Mouse (Mus musculus) c-Kit-positive CD71-negative TER-119-negative erythroid progenitor cells, embryonic 14.5 days (primary cell): ENCODE results near the gene Tnip1.
"Not testable (repeated sequence)": the region's sequence is repeated elsewhere in the genome, so short reads cannot be mapped to it uniquely, and the experiment has no call there.

Experiments
- DNase-seq: peaks from one replicate; pipeline ENCODE4 v3.0.0-alpha.2; 2013; ENCODE audit warnings: low read depth

Tnip1 gene

DNA sequence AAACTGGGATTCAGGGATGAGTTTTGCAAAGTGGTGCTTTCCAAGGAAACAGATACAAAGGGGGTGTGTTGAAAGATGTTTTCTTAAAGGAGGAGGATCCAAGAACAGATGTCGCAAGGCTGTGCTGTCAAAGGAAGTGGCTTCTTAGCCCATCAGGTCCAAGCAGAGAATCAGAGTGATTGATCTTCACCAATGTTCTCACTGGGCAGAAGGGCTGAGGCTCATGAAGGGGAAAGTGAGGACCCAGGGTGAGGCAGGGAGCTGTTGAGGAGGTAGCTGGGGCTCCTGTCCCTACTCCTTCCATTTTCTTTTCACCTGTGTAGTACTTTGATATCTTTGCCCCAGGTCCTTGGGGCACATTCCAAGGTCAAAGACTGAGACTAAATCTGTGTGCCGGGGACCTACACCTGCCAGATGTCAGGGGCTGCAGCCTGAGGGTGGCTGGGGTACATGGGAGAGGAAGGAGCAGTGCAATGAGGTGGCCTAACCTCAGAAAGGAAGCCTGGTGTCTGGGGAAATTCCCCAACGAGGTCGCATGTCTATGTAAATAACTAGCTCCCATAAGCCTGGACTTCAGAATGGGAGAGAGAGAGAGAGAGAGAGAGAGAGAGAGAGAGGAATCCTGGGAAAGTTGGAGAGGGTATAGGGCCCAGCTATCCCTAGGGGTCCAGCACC lies 9.5 kb upstream of the Tnip1 start:
- no peak for DNase-seq

DNA sequence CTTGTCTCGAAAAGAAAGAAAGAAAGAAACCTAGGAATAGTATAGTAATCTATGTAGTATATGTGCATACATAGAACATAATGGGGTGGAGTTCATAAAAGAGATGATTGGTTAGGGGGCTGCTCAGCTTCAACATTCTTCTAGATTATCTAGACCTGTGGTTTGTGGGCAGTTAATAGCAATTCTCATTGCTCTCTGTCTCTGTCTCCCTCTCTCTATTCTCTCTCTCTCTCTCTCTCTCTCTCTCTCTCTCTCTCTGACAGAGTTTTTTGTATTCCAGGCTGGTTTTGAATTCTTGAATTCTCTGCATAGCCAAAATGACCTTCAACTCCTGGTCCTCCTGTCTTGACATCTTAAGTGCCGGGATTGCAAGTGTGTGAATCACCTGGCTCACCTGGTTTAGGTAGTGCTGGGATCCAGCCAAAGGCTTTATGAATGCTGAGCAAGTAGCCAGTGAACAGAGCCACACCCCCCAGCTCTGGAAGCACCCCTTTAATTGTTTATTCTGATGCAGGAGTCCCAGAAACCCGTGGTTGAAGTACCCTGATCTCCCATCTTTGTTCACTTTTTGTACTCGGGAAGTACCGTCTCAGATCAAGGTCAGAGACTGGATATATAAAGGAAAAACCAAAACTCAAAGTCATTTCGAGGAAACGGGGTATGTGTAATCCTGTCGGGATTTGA lies 8.8 kb upstream of the Tnip1 start:
- no peak for DNase-seq

DNA sequence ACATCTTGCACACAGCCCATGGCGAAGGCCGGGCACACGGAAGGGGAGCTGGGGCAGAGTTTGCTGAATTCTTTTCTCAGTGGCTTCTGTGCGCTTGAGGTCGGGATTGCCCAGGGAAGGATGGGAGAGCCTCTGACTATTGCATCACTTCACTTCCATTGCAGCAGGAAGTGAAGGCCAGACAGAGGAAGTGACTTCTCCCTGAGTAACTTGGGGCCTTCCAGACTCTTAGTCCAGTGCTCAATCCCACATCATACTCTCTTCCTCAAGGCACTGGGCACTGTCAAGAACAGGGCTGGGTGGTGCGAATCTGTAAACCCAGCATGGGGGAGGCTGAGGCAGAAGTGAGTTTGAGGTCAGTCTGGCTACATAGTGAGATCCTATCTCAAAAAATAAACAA lies 2.5 kb upstream of the Tnip1 start:
- DNase-seq: no peak

DNA sequence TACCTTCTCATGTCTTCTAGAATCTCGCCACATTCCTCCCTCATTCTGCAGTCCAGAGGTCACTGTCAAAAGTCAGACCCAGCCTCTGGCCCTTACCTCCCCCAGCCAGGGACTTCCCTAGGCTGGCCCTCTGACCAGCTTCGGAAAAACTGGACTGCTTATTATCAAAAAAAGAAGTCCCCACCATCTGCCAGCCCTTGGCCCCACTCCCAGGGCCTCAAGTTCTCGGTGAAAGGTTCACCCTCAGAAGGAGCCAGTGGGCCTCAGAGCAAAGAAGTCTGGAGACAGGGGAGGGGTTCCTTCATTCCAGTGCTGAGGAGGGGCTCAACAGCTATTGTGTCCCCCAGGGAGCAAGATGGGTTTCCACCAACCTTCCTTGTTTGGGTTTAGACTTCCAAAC lies 796 bp downstream of the Tnip1 start:
- DNase-seq: no peak

DNA sequence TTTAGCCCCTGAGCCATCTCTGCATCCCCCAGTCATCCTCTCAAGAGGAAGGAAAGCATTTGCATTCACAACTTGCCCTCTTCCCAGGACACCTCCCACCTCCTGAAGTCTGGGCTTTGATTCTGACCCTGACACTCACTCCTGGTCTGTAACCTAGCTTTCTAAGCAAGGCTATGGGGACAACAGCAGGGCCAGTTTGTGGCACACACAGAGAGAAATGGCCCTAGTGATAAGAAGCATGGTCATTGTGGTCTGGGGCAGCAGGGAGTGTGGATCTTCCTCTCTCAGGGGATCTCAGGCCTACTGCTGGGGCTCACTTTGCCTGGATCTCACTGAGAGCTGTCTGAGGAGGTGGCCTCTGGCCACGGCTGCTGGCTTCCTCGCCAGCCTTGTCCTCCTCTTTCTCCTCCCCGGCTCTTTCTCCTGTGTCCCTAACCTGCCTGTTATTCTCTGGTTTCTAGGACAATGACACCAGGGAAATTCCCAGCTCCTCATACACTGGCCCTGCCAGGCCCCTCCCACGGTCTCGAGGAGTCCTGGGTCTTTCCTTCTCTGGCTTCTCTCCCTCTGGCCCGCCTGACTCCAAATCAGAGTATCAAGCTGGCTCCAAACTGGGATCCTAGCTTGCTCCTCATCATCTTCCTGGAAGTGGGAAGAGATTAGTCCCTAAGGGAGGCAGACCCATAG lies 1.4 kb downstream of the Tnip1 start:
- DNase-seq: no peak

DNA sequence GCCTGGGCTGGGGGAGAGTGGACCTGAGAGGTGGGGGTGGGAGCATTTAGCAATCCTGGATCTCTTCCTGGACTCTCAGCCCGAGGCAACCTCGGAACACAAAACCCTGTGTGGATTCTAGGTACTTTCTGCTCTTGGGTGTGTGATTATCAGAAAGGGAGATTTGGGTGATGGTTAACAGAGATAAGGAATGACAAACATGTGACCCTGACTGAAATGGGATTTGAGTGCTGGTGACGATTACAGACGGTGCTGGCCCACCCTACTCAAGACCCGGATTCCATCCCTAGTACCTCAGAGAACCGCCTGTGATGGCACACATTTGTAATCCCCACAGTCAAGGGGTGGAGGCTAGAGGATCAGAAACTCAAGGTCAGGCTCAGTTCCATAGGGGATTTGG lies 2.5 kb downstream of the Tnip1 start:
- no peak for DNase-seq

DNA sequence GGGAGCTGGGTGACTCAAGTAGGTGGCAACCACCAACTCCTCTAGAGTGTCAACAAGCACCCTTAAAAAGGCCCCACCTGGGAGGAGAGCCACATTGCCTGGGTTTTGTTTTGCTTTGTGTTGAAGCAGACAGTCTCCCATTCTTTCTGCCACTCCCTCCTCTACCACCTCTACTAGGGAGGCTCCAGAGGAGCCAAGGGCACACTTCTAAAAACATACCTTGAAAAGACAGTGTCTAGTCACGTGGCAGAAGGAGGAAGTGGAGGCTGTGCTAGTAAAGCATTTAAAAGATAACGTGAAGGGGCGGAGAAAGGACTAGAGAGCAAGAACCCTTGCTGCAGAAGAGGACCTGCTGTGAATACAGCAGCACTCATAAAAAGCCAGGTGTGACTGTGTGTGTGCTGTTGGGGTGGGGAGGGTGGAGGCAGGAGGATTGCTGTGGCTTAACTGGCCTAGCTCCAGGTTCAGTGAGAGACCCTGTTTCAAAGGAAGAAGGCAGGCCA lies 4.1 kb downstream of the Tnip1 start:
- peak; percentile 46 for DNase-seq

DNA sequence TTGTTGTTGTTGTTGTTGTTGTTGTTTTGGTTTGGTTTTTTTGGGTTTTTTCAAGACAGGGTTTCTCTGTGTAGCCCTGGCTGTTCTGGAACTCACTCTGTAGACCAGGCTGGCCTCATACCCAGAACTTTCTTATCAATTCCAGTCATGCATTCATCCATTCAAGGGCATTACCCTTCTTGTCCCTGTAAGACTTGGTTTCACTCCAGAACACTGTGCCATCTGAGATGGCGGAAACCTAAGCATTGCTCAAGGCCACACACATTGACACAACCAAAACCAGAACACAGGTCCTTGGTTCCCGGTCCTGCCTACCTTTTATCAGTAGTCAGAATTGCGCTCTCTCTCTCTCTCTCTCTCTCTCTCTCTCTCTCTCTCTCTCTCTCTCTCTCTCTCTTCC lies 5.0 kb downstream of the Tnip1 start:
- DNase-seq: not testable (repeated sequence)

DNA sequence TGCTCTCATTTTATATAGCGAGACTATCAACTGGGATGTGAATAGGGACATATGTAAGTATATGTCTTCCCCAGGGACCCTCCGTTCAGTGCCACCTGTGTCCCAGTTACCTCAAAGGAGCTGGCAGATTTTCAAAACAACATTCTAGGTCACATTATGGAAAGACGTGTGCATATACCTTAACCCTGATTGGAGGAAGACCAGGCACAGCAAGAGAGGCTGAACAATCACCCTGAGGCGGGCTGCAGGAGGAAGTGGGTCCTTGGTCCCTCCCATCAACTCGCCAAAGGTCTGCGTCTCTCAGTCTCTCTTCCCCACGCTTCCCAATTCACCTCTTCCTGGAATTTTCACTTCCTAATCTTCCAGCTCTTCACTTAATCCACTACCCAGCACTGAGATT lies 5.8 kb downstream of the Tnip1 start:
- DNase-seq: no peak

DNA sequence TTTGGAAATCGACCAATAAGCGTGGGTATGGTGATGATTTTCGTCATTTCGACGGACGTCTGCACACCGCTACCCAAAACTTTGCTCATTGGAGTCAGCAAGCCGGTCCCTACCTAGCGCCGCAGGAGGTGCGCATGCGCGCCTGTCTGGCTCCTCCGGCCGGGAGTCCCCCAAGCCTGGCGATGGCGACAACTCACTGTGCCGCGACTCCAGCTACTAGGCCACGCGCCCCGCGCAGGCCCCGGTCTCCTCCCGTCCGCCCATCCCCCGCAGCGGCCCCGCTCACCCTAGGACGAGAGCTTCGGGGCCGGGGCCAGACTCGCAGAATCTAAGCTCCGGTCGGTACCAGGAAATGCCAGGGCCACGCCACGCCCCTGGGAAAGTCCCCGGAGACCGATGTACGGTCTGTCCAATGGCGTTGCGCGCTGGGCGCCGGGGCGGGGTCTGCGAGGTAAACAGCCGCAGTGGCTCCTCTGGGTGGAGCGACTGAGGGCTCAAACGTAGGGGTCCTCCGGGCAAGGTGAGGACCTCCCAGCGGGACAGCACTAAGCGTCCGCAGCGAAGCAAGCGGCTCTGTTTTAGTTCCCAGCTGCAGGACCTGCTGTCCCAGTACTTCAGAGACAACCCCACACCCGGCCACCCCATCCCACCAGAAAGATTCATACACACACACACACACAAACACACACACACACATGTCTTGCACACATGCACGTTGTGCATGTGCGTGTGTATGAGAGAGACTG lies 6.8 kb downstream of the Tnip1 start:
- peak; percentile 94 for DNase-seq

DNA sequence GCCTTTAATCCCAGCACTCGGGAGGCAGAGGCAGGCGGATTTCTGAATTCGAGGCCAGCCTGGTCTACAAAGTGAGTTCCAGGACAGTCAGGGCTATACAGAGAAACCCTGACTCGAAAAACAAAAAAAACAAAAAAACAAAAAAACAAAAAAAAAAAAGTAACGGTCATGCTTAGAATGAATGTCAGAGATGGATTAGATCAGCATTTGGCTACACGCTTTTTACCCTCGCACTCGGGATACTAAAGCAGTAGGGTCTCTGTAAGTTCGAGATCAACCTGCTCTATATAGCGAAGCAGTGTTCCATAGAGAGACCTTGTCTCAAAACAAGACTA lies 7.3 kb downstream of the Tnip1 start:
- not testable (repeated sequence) for DNase-seq

DNA sequence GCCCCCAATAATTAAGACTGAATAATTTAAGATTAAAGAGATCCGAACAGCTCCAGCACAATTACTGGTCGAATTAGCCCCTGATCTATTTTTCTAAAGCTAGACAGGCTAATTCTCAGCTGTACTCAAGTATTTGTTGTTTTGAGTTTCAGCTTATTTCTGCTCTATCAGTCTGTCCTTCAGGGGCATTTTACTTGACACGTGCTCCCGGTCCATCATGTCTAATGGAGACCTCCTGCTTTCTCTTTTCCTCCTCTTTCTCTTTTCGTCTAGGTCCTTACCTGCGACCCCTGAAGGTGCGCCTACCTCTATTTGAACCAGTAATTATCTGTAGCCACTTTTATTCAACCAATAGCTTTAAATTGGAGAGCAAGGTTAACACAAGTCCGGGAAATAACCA lies 8.0 kb downstream of the Tnip1 start:
- no peak for DNase-seq

DNA sequence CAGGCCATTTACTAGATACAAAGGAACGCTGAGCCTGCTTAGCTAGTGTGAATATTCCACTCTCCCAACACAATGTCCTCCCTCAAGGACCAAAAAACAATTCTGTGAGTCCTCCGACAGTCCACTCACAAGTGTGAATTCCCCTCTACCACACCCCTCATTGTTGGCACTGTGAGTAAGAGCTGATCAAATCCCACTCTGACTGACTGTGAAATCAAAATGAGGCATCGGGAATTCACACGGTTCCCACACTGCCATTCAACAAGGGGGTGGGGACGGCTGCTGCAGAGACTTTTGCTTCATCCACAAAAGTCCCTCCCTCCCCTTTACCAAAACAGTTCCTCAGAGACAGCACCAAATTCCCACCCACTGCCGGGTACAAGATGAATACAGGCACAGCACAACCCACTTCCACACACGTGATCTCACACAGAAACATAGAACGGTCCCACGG lies 8.7 kb downstream of the Tnip1 start:
- no peak for DNase-seq

DNA sequence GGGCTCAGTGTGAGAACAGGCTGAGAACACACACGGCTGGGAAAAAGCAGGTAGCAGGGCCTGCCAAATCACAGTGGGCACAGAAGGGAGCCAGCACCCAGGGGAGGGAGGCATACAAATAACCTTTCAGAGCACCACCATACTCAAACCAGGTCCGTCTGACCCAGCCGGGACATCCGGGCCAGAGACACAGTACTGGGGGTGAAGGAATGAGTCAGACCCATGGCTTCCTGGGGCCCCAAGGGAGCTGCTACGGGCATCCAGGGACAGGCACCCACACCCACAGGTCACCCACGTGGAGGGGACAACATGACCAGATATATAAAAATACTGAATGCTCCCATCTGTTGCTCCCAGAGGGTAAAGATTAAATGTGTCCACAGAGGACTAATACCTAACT lies 10.1 kb downstream of the Tnip1 start:
- DNase-seq: no peak

DNA sequence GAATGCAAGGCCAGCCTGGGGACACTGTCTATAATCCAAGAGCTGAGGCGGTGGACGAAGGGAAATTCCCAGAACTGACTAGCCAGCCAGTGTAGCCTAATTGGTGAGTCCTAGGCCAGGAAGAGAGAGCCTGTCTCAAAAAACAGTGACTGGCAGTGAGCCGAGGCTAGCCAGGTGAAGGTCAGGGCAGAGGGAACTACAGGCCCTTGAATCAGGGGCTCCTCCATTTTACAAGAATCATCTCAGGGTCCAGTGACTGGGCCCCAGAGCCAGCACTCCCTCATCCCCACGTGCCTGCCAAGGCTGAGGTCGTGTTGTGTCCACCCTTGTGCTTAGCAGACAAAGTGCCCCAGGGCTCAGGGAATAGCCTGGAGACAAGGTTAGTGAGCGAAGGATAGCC lies 12.0 kb downstream of the Tnip1 start:
- DNase-seq: no peak

DNA sequence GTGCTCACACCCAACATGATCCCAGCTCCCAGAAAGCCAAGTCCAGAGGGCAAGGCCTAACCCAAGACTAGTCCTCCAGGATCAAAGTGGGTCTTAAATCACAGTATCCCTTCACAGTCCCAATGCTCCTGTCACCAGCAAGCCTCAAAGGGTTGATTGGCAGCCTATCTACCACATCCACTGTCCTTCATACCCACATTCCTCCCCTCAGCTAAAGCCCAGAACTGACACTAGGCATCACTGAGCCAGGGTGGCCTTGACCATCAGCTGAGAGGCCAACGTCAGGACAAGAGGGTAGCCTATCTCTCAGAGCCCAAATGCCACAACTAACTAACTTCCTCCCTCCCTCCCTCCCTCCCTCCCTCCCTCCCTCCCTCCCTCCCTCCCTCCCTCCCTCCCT lies 13.0 kb downstream of the Tnip1 start:
- DNase-seq: no peak

DNA sequence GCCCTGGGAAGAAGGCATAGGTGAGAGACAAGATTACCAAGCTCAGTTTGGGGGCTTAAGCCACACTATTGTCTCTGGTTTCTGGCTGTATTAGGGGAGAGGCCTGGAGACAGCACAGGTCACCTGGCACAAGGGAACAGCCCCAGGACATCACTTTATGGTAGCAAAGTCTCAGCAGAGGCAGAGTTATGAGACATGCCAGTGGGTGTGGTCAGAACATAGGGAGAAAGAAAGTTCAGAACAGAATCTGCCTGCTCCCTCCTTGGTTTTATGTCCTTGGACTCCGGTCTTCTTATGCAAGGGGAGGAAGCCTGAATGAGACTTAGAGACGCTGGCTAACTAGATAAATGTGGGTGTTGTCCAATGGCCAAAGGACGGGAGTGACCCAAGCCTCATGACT lies 18.0 kb downstream of the Tnip1 start:
- DNase-seq: no peak

DNA sequence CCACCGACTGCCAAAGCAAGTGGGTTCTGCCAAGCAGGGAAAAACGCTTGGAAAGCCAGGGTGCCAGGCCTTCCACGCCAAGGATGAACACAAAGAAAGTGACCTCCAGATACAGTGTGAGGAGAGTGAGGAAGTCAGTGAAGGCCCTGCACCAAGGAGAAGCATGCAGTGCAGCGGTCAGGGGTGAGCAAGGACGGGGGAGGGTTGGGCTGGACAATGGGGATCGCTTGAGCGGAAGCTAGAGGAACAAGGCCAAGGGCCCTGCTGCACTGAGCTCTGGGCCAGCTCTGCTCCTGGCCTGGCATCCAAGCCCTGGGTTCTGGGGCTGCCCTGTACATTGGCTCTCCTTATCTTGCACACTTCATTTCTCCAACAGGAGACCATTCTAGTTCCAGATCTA lies 22.7 kb downstream of the Tnip1 start:
- no peak for DNase-seq

DNA sequence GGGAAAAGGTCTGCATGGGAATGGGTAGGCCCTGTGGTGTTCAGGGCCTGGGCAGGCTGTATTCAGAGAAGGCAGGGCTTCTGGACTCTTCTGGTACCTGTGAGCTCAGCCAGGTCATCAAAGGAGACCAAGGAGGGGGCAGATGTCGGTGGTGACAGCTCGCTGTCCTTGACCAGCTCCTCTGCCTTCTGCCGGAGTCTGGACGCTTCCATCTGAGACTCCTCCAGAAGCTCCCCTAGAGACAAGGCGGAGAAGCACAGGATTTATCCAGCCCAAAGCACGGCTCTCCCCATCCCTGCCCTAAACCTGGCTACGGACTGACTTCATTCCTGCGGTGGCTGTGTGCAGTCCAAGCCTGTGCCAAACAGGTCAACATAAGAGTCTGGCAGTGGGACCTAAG lies 23.2 kb downstream of the Tnip1 start:
- DNase-seq: no peak

DNA sequence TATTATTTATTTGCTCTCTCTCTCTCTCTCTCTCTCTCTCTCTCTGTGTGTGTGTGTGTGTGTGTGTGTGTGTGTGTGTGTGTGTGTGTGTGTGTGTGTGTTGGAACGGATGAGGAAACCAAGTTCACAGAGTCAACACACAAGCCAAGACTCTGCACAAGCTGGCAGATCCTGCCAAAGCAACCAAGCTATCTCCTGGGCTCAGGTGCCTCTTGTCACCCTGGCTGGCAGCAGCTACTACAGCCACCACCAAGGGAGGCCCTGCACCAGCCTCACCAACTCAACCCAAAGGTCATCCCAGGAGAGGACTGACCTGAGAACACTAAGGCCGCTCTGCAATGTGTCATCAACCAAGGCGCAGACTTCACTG lies 26.0 kb downstream of the Tnip1 start:
- no peak for DNase-seq

DNA sequence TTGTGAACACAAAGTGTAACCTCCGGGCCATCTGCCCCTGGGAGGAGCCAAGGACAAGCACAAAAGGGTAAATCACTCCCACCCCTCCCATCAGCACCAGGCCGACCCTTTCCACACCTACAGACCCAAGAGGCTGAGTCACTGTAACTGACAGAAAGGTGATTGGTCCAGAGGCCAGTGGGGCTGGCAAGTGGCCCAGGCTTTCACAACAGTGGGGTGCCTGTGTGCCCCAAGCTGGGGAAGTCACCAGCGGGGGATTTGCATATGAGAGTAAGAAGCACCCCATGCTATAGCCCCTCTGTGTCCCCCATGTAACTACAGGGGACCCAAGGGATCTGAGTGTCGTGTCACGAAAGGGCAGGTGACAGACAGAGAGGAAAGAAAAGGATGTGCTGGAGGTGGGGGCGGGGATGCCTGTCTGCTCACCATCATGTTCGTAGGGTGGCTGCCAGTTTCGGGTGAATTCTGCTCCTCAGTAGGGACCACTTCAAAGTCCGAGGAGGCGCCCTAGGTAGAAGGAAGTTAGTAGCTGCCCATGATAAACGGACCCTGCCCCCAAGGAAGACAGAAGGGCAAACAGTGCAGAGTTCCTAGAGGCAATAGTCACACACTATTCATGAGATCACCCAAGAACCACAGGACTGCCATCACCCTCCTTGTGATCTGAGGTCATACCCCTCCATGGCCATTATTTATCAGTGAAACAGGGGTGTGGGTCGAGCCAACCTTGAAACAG lies 26.5 kb downstream of the Tnip1 start:
- DNase-seq: no peak

DNA sequence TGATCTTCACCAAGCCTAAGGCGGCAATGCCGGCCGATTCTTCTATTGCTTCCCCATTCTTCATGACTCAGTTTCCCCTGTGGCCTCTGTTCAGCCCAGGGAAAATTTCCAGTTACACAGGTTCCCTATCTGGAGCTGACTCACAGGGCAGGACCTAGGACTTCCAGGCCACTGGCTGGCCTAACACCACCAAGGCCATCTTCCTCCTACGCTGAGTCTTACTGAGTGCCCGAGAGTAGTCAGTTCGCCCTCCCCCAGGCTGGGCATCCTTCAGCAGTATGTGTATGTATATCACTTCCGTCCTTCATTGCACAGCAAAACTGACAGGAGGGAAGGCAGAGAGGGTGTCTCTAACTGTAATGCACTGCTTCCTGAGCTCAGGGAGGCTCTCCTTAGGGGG lies 28.5 kb downstream of the Tnip1 start:
- DNase-seq: no peak
